Mouse (Mus musculus): ENCODE measurements around the gene Mpnd.

DNA sequence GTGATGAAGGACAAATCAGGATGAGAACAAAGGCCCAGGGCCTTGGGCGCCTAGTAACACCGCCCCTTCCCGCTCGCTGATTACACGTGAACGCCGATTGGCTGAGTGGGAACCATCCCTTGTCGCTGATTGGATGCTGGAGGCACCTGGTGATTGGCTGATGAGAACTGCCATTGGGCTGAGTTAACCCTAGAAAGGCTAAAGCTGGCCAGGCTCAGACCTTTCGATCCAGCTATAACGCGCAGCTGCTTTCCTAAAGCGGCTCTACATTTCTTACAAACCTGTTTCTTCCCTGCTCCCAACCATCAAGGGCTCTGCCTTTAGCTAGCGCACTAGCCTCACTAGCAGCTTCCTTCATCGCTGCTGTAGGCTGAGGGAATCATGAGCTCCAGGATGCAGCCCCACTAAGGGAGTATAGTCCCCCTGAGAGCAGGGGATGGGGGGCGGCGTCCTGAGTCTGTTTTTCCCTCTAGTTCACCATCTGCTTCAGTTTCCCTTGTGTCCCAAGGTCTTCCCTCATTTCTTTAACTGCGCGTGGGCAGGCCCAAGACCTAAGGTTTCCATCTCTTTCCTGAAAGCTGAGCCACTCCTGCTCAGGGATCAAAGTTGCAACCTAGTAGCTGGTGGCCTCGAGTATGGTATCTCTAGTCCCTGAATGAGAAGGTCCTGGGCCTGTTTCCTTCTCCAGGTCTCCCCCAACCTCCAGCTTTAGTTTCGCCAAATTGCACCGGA, 3.0 kb downstream of the Mpnd start:
- TF ChIP-seq POLR2A (IDR thresholded peaks at IDR 0.05; ENCODE audit: extremely low read depth, insufficient read depth, low read length) (peak; percentile 75), CTCF (IDR thresholded peaks at IDR 0.05; ENCODE audit: extremely low read depth, insufficient read depth, low read length) (no peak)
